Mouse (Mus musculus): ENCODE results near the gene Zyx. TPM values are rescaled to one million over a fixed set of nuclear protein-coding genes. Genes with fewer than 3 reads are reported as not detected.

Gene Zyx
- total and polyA plus RNA-seq, 3 experiments: 0.86 to 11.4 (median 2.2) TPM

GRCm38 (mm10) chr6:42323371-42324066, 25.9 kb upstream of the Zyx start:
- in situ Hi-C loops (cut with MboI; ENCODE audit: low pct_ligation_motif_present, low pct_unique_long_range_greater_than_20kb, low sequenced_read_pairs): loop anchor here (10.0 kb wide), 1 partner anchor 89 kb away; no protein-coding TSS in a partner anchor
- TF ChIP-seq MAX (IDR thresholded peaks at IDR 0.05; ENCODE audit: low read length) (no peak), ZNF384 (IDR thresholded peaks at IDR 0.05; ENCODE audit: low read depth, low read length) (no peak), NELFE (IDR thresholded peaks at IDR 0.05; ENCODE audit: low read depth, low read length) (no peak), MAZ (IDR thresholded peaks at IDR 0.05; ENCODE audit: low read depth, low read length) (no peak), JUN (IDR thresholded peaks at IDR 0.05; ENCODE audit: insufficient read depth, low read depth, low read length) (no peak), BHLHE40 (IDR thresholded peaks at IDR 0.05; ENCODE audit: low read depth, low read length) (no peak), ZKSCAN1 (IDR thresholded peaks at IDR 0.05; ENCODE audit: borderline replicate concordance, low read depth, low read length) (no peak), RCOR1 (conservative IDR thresholded peaks at IDR 0.05; ENCODE audit: low read depth, low read length) (no peak), CTCF (conservative IDR thresholded peaks at IDR 0.05 in 1 of 2, IDR thresholded peaks at IDR 0.05 in 1 of 2; ENCODE audit: low read depth in 2 of 2, low read length in 2 of 2) (no peak), UBTF (IDR thresholded peaks at IDR 0.05; ENCODE audit: low read depth, low read length) (no peak), ETS1 (conservative IDR thresholded peaks at IDR 0.05; ENCODE audit: low read depth, low read length) (no peak), CHD1 (IDR thresholded peaks at IDR 0.05; ENCODE audit: low read depth, low read length) (no peak), TCF12 (IDR thresholded peaks at IDR 0.05; ENCODE audit: low read depth, low read length) (no peak), KAT2A (IDR thresholded peaks at IDR 0.05; ENCODE audit: insufficient replicate concordance, low read length) (no peak), E2F4 (IDR thresholded peaks at IDR 0.05; ENCODE audit: insufficient replicate concordance, low read depth, low read length) (no peak), MEF2A (IDR thresholded peaks at IDR 0.05; ENCODE audit: borderline replicate concordance, low read depth, low read length) (no peak), PAX5 (IDR thresholded peaks at IDR 0.05; ENCODE audit: low read length) (no peak), SMC3 (IDR thresholded peaks at IDR 0.05; ENCODE audit: low read depth, low read length) (no peak), JUND (conservative IDR thresholded peaks at IDR 0.05; ENCODE audit: low read depth, low read length) (no peak)

GRCm38 (mm10) chr6:42324067-42324481, 25.4 kb upstream of the Zyx start:
- peak overlapping the region in 2 of 3 experiments; percentile 63 to 73 for H3K4me3 ChIP-seq (replicated peaks in 1 of 3; ENCODE audit: low read depth in 2 of 3, low read length in 2 of 3, poor library complexity in 1 of 3)

More at GRCm38 (mm10) chr6:42323371-42324066, 25.9 kb upstream of the Zyx start:
- H3K9ac ChIP-seq (ENCODE audit: insufficient read depth, low read depth): no peak overlapping the region
- no peaks in the 10 kb centered on the region for H3K36me3 ChIP-seq (replicated peaks in 1 of 2; ENCODE audit: control insufficient read depth in 1 of 2, insufficient read depth in 1 of 2, low read length in 1 of 2)
- H3K27ac ChIP-seq (ENCODE audit: insufficient read depth, low read depth): no peak overlapping the region
- no peak overlapping the region for H3K4me2 ChIP-seq (ENCODE audit: insufficient read depth, low read depth, poor library complexity, severe bottlenecking)
- no peaks in the 10 kb centered on the region; a peak in 1 of 4 replicates for H3K4me1 ChIP-seq (ENCODE audit: control insufficient read depth in 1 of 2, insufficient read depth in 2 of 2)
- dilution Hi-C loops (cut with MboI; ENCODE audit: extremely low pct_ligation_motif_present, extremely low pct_unique_long_range_greater_than_20kb, low sequenced_read_pairs): no loop called here
- no peak for DNase-seq (ENCODE audit: extremely low read depth)
- H3K79me2 ChIP-seq (replicated peaks; ENCODE audit: control insufficient read depth, extremely low read depth, insufficient read depth, poor library complexity, severe bottlenecking): no peaks in the 10 kb centered on the region
- peaks cover 27% of the 10 kb centered on the region for H3K27me3 ChIP-seq (replicated peaks)
- peaks cover 3% of the 10 kb centered on the region for H3K9me3 ChIP-seq (replicated peaks; ENCODE audit: low read length)
- no peak overlapping the region for H3K4me3 ChIP-seq (replicated peaks in 1 of 3; ENCODE audit: low read depth in 2 of 3, low read length in 2 of 3, poor library complexity in 1 of 3)

More at GRCm38 (mm10) chr6:42324067-42324481, 25.4 kb upstream of the Zyx start:
- H3K4me2 ChIP-seq (ENCODE audit: insufficient read depth, low read depth, poor library complexity, severe bottlenecking): peak overlapping the region; percentile 87
- no peak for TF ChIP-seq MAFK (IDR thresholded peaks at IDR 0.05; ENCODE audit: insufficient replicate concordance, low read length)
- no peak for TF ChIP-seq MAZ (IDR thresholded peaks at IDR 0.05; ENCODE audit: low read depth, low read length)
- no peak for TF ChIP-seq ETS1 (conservative IDR thresholded peaks at IDR 0.05; ENCODE audit: low read depth, low read length)
- TF ChIP-seq POLR2A (IDR thresholded peaks at IDR 0.05; ENCODE audit: low read depth, low read length): no peak
- no peak for TF ChIP-seq MYC (IDR thresholded peaks at IDR 0.05; ENCODE audit: low read depth, low read length)
- no peak for TF ChIP-seq HCFC1 (IDR thresholded peaks at IDR 0.05; ENCODE audit: low read depth, low read length)
- TF ChIP-seq CHD1 (IDR thresholded peaks at IDR 0.05; ENCODE audit: low read depth, low read length): no peak
- TF ChIP-seq JUND (conservative IDR thresholded peaks at IDR 0.05; ENCODE audit: low read depth, low read length): no peak
- no peak for TF ChIP-seq MAX (IDR thresholded peaks at IDR 0.05; ENCODE audit: low read length)
- no peak for TF ChIP-seq USF2 (conservative IDR thresholded peaks at IDR 0.05; ENCODE audit: low read depth, low read length)
- TF ChIP-seq ZKSCAN1 (IDR thresholded peaks at IDR 0.05; ENCODE audit: borderline replicate concordance, low read depth, low read length): no peak
- no peak for TF ChIP-seq NRF1 (IDR thresholded peaks at IDR 0.05; ENCODE audit: low read depth, low read length)
- no peak for TF ChIP-seq ZC3H11A (IDR thresholded peaks at IDR 0.05; ENCODE audit: low read depth, low read length)
- no peak for TF ChIP-seq GABPA (IDR thresholded peaks at IDR 0.05; ENCODE audit: insufficient replicate concordance, low read depth, low read length)
- no peak for TF ChIP-seq ELF1 (IDR thresholded peaks at IDR 0.05; ENCODE audit: low read depth, low read length)
- H3K4me1 ChIP-seq (ENCODE audit: control insufficient read depth in 1 of 2, insufficient read depth in 2 of 2): no peaks in the 10 kb centered on the region; a peak in 1 of 4 replicates
- H3K27me3 ChIP-seq (replicated peaks): peaks cover 27% of the 10 kb centered on the region
- in situ Hi-C loops (cut with MboI; ENCODE audit: low pct_ligation_motif_present, low pct_unique_long_range_greater_than_20kb, low sequenced_read_pairs): loop anchor here (10.0 kb wide), 1 partner anchor 89 kb away; no protein-coding TSS in a partner anchor
- H3K36me3 ChIP-seq (replicated peaks in 1 of 2; ENCODE audit: control insufficient read depth in 1 of 2, insufficient read depth in 1 of 2, low read length in 1 of 2): no peaks in the 10 kb centered on the region
- no peak for DNase-seq (ENCODE audit: extremely low read depth)
- peaks cover 3% of the 10 kb centered on the region for H3K9me3 ChIP-seq (replicated peaks; ENCODE audit: low read length)
- H3K79me2 ChIP-seq (replicated peaks; ENCODE audit: control insufficient read depth, extremely low read depth, insufficient read depth, poor library complexity, severe bottlenecking): no peaks in the 10 kb centered on the region
- no peak overlapping the region for H3K9ac ChIP-seq (ENCODE audit: insufficient read depth, low read depth)
- dilution Hi-C loops (cut with MboI; ENCODE audit: extremely low pct_ligation_motif_present, extremely low pct_unique_long_range_greater_than_20kb, low sequenced_read_pairs): no loop called here
- no peak overlapping the region for H3K27ac ChIP-seq (ENCODE audit: insufficient read depth, low read depth)
